Comparison of ENCODE assay signal across 8 mouse cellular contexts in genomic region chrX:71364554-71364991, GRCm38 (mm10). TPM values are rescaled to one million over a fixed set of nuclear protein-coding genes. Genes with fewer than 3 reads are reported as not detected.
DNase-seq lines count a peak whose midpoint lies in the region; ATAC-seq and TF ChIP-seq lines count a peak whose summit lies in the region.

Gene Mtmr1 (plus strand): TSS chrX:71364760.

- peak within 1 kb of the TSS; percentile 62 for H3K4me2 ChIP-seq in forebrain, embryonic 13.5 days
- peak within 1 kb of the TSS; percentile 73 for H3K4me2 ChIP-seq in heart, postnatal 0 days (ENCODE audit: low read depth, low read length)
- peak within 1 kb of the TSS; percentile 57 for H3K4me2 ChIP-seq in neural tube, embryonic 15.5 days

- peak within 1 kb of the TSS; percentile 44; the same call in 1 of the 2 replicates for H3K27ac ChIP-seq in forebrain, embryonic 13.5 days
- H3K27ac ChIP-seq in heart, postnatal 0 days (ENCODE audit: low read depth), result peak within 1 kb of the TSS; percentile 80
- peak within 1 kb of the TSS; percentile 80 for H3K27ac ChIP-seq in neural tube, embryonic 15.5 days (replicated peaks)

- H3K4me1 ChIP-seq in E14TG2a.4 (replicated peaks; ENCODE audit: low read depth, low read length), result no peaks in the 10 kb centered on the region
- H3K4me1 ChIP-seq in forebrain, embryonic 13.5 days, result no peaks in the 10 kb centered on the region
- no peaks in the 10 kb centered on the region for H3K4me1 ChIP-seq in heart, postnatal 0 days (ENCODE audit: control insufficient read depth, insufficient read depth)
- no peaks in the 10 kb centered on the region for H3K4me1 ChIP-seq in neural tube, embryonic 15.5 days

- no peak for TF ChIP-seq EP300 in heart, postnatal 0 days (IDR thresholded peaks at IDR 0.05; ENCODE audit: low read depth)

- peak; percentile 49 for DNase-seq in heart, postnatal 0 days (ENCODE audit: low spot score)
- DNase-seq in kidney, postnatal 4 days, result peak; percentile 83 to 90
- peak; percentile 83 to 86 for DNase-seq in lung, adult 18-20 months
- peak; percentile 90 for DNase-seq in testis, postnatal 10 days (ENCODE audit: low spot score)

- whole genome bisulfite sequencing in forebrain, embryonic 13.5 days, result 34% methylated on average over 18 of the region's 47 CpGs
- 25% methylated on average over 34 of the region's 47 CpGs for WGBS in heart, postnatal 0 days
- WGBS in neural tube, embryonic 15.5 days, result 14% methylated on average over 28 of the region's 47 CpGs

- H3K9ac ChIP-seq in forebrain, embryonic 13.5 days, result peak within 1 kb of the TSS; percentile 75
- peak within 1 kb of the TSS; percentile 78 for H3K9ac ChIP-seq in heart, postnatal 0 days (replicated peaks; ENCODE audit: low read depth, low read length)
- H3K9ac ChIP-seq in neural tube, embryonic 15.5 days (replicated peaks), result peak within 1 kb of the TSS; percentile 69

- peak; percentile 90 for ATAC-seq in cerebellum, adult (ENCODE audit: insufficient number of reproducible peaks, low FRiP score, low TSS enrichment)
- peak; percentile 87 for ATAC-seq in forebrain, embryonic 13.5 days
- peak; percentile 95 for ATAC-seq in heart, postnatal 0 days (ENCODE audit: insufficient read depth, low read depth)
- ATAC-seq in neural tube, embryonic 15.5 days (ENCODE audit: low FRiP score), result peak; percentile 91

- H3K4me3 ChIP-seq in E14TG2a.4 (replicated peaks; ENCODE audit: low read length), result peak within 1 kb of the TSS; percentile 80
- H3K4me3 ChIP-seq in forebrain, embryonic 13.5 days, result peak within 1 kb of the TSS; percentile 60
- H3K4me3 ChIP-seq in heart, postnatal 0 days (ENCODE audit: low read depth, low read length), result peak within 1 kb of the TSS; percentile 75
- peak within 1 kb of the TSS; percentile 62 for H3K4me3 ChIP-seq in neural tube, embryonic 15.5 days (replicated peaks)

- H3K9me3 ChIP-seq in E14TG2a.4 (ENCODE audit: low read length), result no peaks in the 10 kb centered on the region
- no peaks in the 10 kb centered on the region for H3K9me3 ChIP-seq in forebrain, embryonic 13.5 days (replicated peaks)
- H3K9me3 ChIP-seq in heart, postnatal 0 days (replicated peaks; ENCODE audit: control insufficient read depth, low read length), result no peaks in the 10 kb centered on the region
- no peaks in the 10 kb centered on the region for H3K9me3 ChIP-seq in neural tube, embryonic 15.5 days (replicated peaks)

- no peaks in the 10 kb centered on the region for H3K36me3 ChIP-seq in E14TG2a.4 (ENCODE audit: insufficient read depth, low read length)
- no peaks in the 10 kb centered on the region for H3K36me3 ChIP-seq in forebrain, embryonic 13.5 days (ENCODE audit: poor library complexity, severe bottlenecking)
- no peaks in the 10 kb centered on the region for H3K36me3 ChIP-seq in heart, postnatal 0 days (replicated peaks; ENCODE audit: control insufficient read depth, insufficient read depth, low read length)
- no peaks in the 10 kb centered on the region for H3K36me3 ChIP-seq in neural tube, embryonic 15.5 days

- TF ChIP-seq CTCF in E14TG2a.4 (conservative IDR thresholded peaks at IDR 0.05; ENCODE audit: low read length), result no peak
- TF ChIP-seq CTCF in heart, postnatal 0 days (IDR thresholded peaks at IDR 0.05; ENCODE audit: low read depth), result peak; percentile 35; the same call in 1 of the 2 replicates

- no peaks in the 10 kb centered on the region for H3K27me3 ChIP-seq in E14TG2a.4 (ENCODE audit: insufficient read depth, low read length)
- H3K27me3 ChIP-seq in forebrain, embryonic 13.5 days, result no peaks in the 10 kb centered on the region
- H3K27me3 ChIP-seq in heart, postnatal 0 days (ENCODE audit: control insufficient read depth, insufficient read depth, low read length), result no peaks in the 10 kb centered on the region
- no peaks in the 10 kb centered on the region for H3K27me3 ChIP-seq in neural tube, embryonic 15.5 days (replicated peaks)

RNA-seq across cellular contexts. Expression of gene Mtmr1, which starts in this region (rescaled TPM):
- polyA plus RNA-seq in forebrain, embryonic 13.5 days (2015; fragmentation: Nextera tagmentation; extraction: Ambion mirVana), result 16.1 and 16.3 TPM in 2 replicates
- 30.1 and 83.1 TPM in 2 replicates for total RNA-seq in heart, postnatal 0 days (2014; rRNA removed; ENCODE audit: low replicate concordance)
- 10.6 and 12.7 TPM in 2 replicates for polyA plus RNA-seq in heart, postnatal 0 days (2015; fragmentation: Nextera tagmentation; extraction: Ambion mirVana)
- 13.5 and 16.2 TPM in 2 replicates for polyA plus RNA-seq in neural tube, embryonic 15.5 days (2015; fragmentation: Nextera tagmentation; extraction: Ambion mirVana)

Comparison
In these comparisons a context has a peak if more than half of its experiments do, and no peak if none do; other contexts are left out.
1. Peak in every context shown above with its lines: DNase-seq, ATAC-seq, H3K4me3 ChIP-seq and H3K27ac ChIP-seq.